Mouse (Mus musculus): Measurements from ENCODE around the gene Mad2l2. TPM values are rescaled to one million over a fixed set of nuclear protein-coding genes. Genes with fewer than 3 reads are reported as not detected.

Gene Mad2l2
- 10 to 100 TPM; 13.5 to 15.7 TPM for total RNA-seq (2021)
- long read RNA-seq, experiment 1, transcript Mad2l2-201 (8 exons, 1,535 nt), result major isoform, 22 of 27 reads
- long read RNA-seq, experiment 1, partial matches to known transcripts, result 0 of 27 reads
- long read RNA-seq, experiment 1, other reads (novel, unspliced or antisense), result 5 of 27 reads
- long read RNA-seq, experiment 2, transcript Mad2l2-201 (8 exons, 1,535 nt), result major isoform, 11 of 13 reads
- long read RNA-seq, experiment 2, partial matches to known transcripts, result 0 of 13 reads
- long read RNA-seq, experiment 2, other reads (novel, unspliced or antisense), result 1 of 13 reads

- DNase-seq (ENCODE audit: low spot score), result no peak
These were observed at the start of gene Mad2l2 for GRCm38 (mm10) chr4:148130133-148130532. Gene Mad2l2, plus strand, starts transcription at chr4:148130384.

GRCm38 (mm10) chr4:148080597-148080973, 49.6 kb upstream of the Mad2l2 start:
- no peak for DNase-seq (ENCODE audit: low spot score)

- DNase-seq (ENCODE audit: low spot score), result no peak
These were observed 49.0 kb upstream of the Mad2l2 start for GRCm38 (mm10) chr4:148081201-148081600.

- peak; percentile 74 for DNase-seq (ENCODE audit: low spot score)
These were observed 47.7 kb upstream of the Mad2l2 start for GRCm38 (mm10) chr4:148082257-148083044.

GRCm38 (mm10) chr4:148083176-148083899, 46.8 kb upstream of the Mad2l2 start:
- DNase-seq (ENCODE audit: low spot score), result no peak

GRCm38 (mm10) chr4:148084261-148084714, 45.9 kb upstream of the Mad2l2 start:
- DNase-seq (ENCODE audit: low spot score), result peak; percentile 65

- no peak for DNase-seq (ENCODE audit: low spot score)
These were observed 44.9 kb upstream of the Mad2l2 start for GRCm38 (mm10) chr4:148085131-148085906.

GRCm38 (mm10) chr4:148085907-148086305, 44.3 kb upstream of the Mad2l2 start:
- no peak for DNase-seq (ENCODE audit: low spot score)

- DNase-seq (ENCODE audit: low spot score), result peak; percentile 62
These were observed 42.9 kb upstream of the Mad2l2 start for GRCm38 (mm10) chr4:148087091-148087906.

GRCm38 (mm10) chr4:148087907-148088527, 42.2 kb upstream of the Mad2l2 start, which contains the start of gene Agtrap:
Gene Agtrap, minus strand, starts transcription at chr4:148088031.
- peak; percentile 96 for DNase-seq (ENCODE audit: low spot score)

- no peak for DNase-seq (ENCODE audit: low spot score)
These were observed 41.0 kb upstream of the Mad2l2 start for GRCm38 (mm10) chr4:148089166-148089565.

- DNase-seq (ENCODE audit: low spot score), result no peak
These were observed 39.0 kb upstream of the Mad2l2 start for GRCm38 (mm10) chr4:148091181-148091580.

- no peak for DNase-seq (ENCODE audit: low spot score)
These were observed 37.5 kb upstream of the Mad2l2 start for GRCm38 (mm10) chr4:148092551-148093271.

- DNase-seq (ENCODE audit: low spot score), result no peak
These were observed 36.0 kb upstream of the Mad2l2 start for GRCm38 (mm10) chr4:148094161-148094560.

GRCm38 (mm10) chr4:148095081-148095480, 35.1 kb upstream of the Mad2l2 start:
- no peak for DNase-seq (ENCODE audit: low spot score)

- DNase-seq (ENCODE audit: low spot score), result no peak
These were observed 32.2 kb upstream of the Mad2l2 start for GRCm38 (mm10) chr4:148097936-148098335.

- DNase-seq (ENCODE audit: low spot score), result no peak
These were observed 31.5 kb upstream of the Mad2l2 start for GRCm38 (mm10) chr4:148098666-148099065.

- peak; percentile 59 for DNase-seq (ENCODE audit: low spot score)
These were observed 28.2 kb upstream of the Mad2l2 start for GRCm38 (mm10) chr4:148101801-148102527.

Data from gastrocnemius, adult 18-20 months (tissue).